Mouse (Mus musculus): ENCODE measurements around the gene Ncor2. TPM values are rescaled to one million over a fixed set of nuclear protein-coding genes. Genes with fewer than 3 reads are reported as not detected.

Ncor2 gene
- polyA plus RNA-seq, 1 experiment from 2014 or later, result 27.5 TPM

- ATAC-seq (replicated peaks; ENCODE audit: low FRiP score, low TSS enrichment, low read depth) (no peak), DNase-seq (ENCODE audit: low spot score) (no peak)
- Histone ChIP-seq H3K36me3 (ENCODE audit: control insufficient read depth, insufficient read depth, low read length) (no peaks in the 10 kb centered on the region), H3K4me2 (ENCODE audit: low read length) (peak overlapping the region; percentile 87), H3K4me3 (ENCODE audit: low read depth, low read length) (peak overlapping the region; percentile 85), H3K27ac (ENCODE audit: low read depth) (no peak overlapping the region), H3K4me1 (replicated peaks; ENCODE audit: control insufficient read depth, insufficient read depth, low read length) (peaks cover 67% of the 10 kb centered on the region), H3K9ac (ENCODE audit: low read length) (no peak overlapping the region), H3K9me3 (ENCODE audit: control insufficient read depth, low read length) (no peaks in the 10 kb centered on the region), H3K27me3 (replicated peaks; ENCODE audit: control insufficient read depth, insufficient read depth, low read length) (no peaks in the 10 kb centered on the region)
- WGBS, result 35% methylated on average over 5 of the region's 5 CpGs
Observed at GRCm38 (mm10) chr5:125176370-125176766, 2.7 kb downstream of the Ncor2 start.

GRCm38 (mm10) chr5:125175673-125176369, 3.2 kb downstream of the Ncor2 start:
- Histone ChIP-seq H3K9ac (ENCODE audit: low read length) (no peak overlapping the region), H3K4me3 (ENCODE audit: low read depth, low read length) (no peak overlapping the region), H3K4me2 (ENCODE audit: low read length) (no peak overlapping the region), H3K9me3 (ENCODE audit: control insufficient read depth, low read length) (no peaks in the 10 kb centered on the region), H3K36me3 (ENCODE audit: control insufficient read depth, insufficient read depth, low read length) (no peaks in the 10 kb centered on the region), H3K27ac (ENCODE audit: low read depth) (no peak overlapping the region), H3K27me3 (replicated peaks; ENCODE audit: control insufficient read depth, insufficient read depth, low read length) (no peaks in the 10 kb centered on the region), H3K4me1 (replicated peaks; ENCODE audit: control insufficient read depth, insufficient read depth, low read length) (peaks cover 72% of the 10 kb centered on the region)
- ATAC-seq (replicated peaks; ENCODE audit: low FRiP score, low TSS enrichment, low read depth), result no peak
- DNase-seq (ENCODE audit: low spot score), result no peak
- 73% methylated on average over 8 of the region's 9 CpGs for WGBS

- 64% methylated on average over 13 of the region's 13 CpGs for WGBS
- Histone ChIP-seq H3K4me1 (replicated peaks; ENCODE audit: control insufficient read depth, insufficient read depth, low read length) (peaks cover 72% of the 10 kb centered on the region), H3K4me3 (ENCODE audit: low read depth, low read length) (no peak overlapping the region), H3K36me3 (ENCODE audit: control insufficient read depth, insufficient read depth, low read length) (no peaks in the 10 kb centered on the region), H3K27me3 (replicated peaks; ENCODE audit: control insufficient read depth, insufficient read depth, low read length) (no peaks in the 10 kb centered on the region), H3K4me2 (ENCODE audit: low read length) (no peak overlapping the region), H3K27ac (ENCODE audit: low read depth) (no peak overlapping the region), H3K9me3 (ENCODE audit: control insufficient read depth, low read length) (no peaks in the 10 kb centered on the region), H3K9ac (ENCODE audit: low read length) (no peak overlapping the region)
- DNase-seq (ENCODE audit: low spot score) (no peak), ATAC-seq (replicated peaks; ENCODE audit: low FRiP score, low TSS enrichment, low read depth) (no peak)
Observed at GRCm38 (mm10) chr5:125174726-125175672, 4.0 kb downstream of the Ncor2 start.

- Histone ChIP-seq H3K27me3 (replicated peaks; ENCODE audit: control insufficient read depth, insufficient read depth, low read length) (no peaks in the 10 kb centered on the region), H3K4me1 (replicated peaks; ENCODE audit: control insufficient read depth, insufficient read depth, low read length) (peaks cover 69% of the 10 kb centered on the region), H3K9me3 (ENCODE audit: control insufficient read depth, low read length) (no peaks in the 10 kb centered on the region), H3K36me3 (ENCODE audit: control insufficient read depth, insufficient read depth, low read length) (no peaks in the 10 kb centered on the region), H3K4me2 (ENCODE audit: low read length) (no peak overlapping the region), H3K9ac (ENCODE audit: low read length) (no peak overlapping the region), H3K27ac (ENCODE audit: low read depth) (no peak overlapping the region), H3K4me3 (ENCODE audit: low read depth, low read length) (no peak overlapping the region)
- DNase-seq (ENCODE audit: low spot score) (no peak), ATAC-seq (replicated peaks; ENCODE audit: low FRiP score, low TSS enrichment, low read depth) (no peak)
- 95% methylated on average over 1 of the region's 1 CpGs for WGBS
Observed at GRCm38 (mm10) chr5:125173868-125174267, 5.2 kb downstream of the Ncor2 start.

GRCm38 (mm10) chr5:125172831-125173615, 6.0 kb downstream of the Ncor2 start:
- H3K4me2 ChIP-seq (ENCODE audit: low read length), result no peak overlapping the region
- H3K36me3 ChIP-seq (ENCODE audit: control insufficient read depth, insufficient read depth, low read length), result no peaks in the 10 kb centered on the region
- no peaks in the 10 kb centered on the region for H3K9me3 ChIP-seq (ENCODE audit: control insufficient read depth, low read length)
- no peaks in the 10 kb centered on the region for H3K27me3 ChIP-seq (replicated peaks; ENCODE audit: control insufficient read depth, insufficient read depth, low read length)
- WGBS, result 50% methylated on average over 12 of the region's 12 CpGs
- peaks cover 69% of the 10 kb centered on the region for H3K4me1 ChIP-seq (replicated peaks; ENCODE audit: control insufficient read depth, insufficient read depth, low read length)
- no peak overlapping the region for H3K27ac ChIP-seq (ENCODE audit: low read depth)
- DNase-seq (ENCODE audit: low spot score), result no peak
- no peak overlapping the region for H3K9ac ChIP-seq (ENCODE audit: low read length)
- no peak for ATAC-seq (replicated peaks; ENCODE audit: low FRiP score, low TSS enrichment, low read depth)
- H3K4me3 ChIP-seq (ENCODE audit: low read depth, low read length), result no peak overlapping the region

GRCm38 (mm10) chr5:125171259-125171658, 7.8 kb downstream of the Ncor2 start:
- DNase-seq (ENCODE audit: low spot score), result no peak
- no peak overlapping the region for H3K4me2 ChIP-seq (ENCODE audit: low read length)
- no peaks in the 10 kb centered on the region for H3K9me3 ChIP-seq (ENCODE audit: control insufficient read depth, low read length)
- WGBS, result 55% methylated on average over 6 of the region's 6 CpGs
- ATAC-seq (replicated peaks; ENCODE audit: low FRiP score, low TSS enrichment, low read depth), result no peak
- no peak overlapping the region for H3K27ac ChIP-seq (ENCODE audit: low read depth)
- H3K9ac ChIP-seq (ENCODE audit: low read length), result no peak overlapping the region
- H3K36me3 ChIP-seq (ENCODE audit: control insufficient read depth, insufficient read depth, low read length), result no peaks in the 10 kb centered on the region
- H3K4me1 ChIP-seq (replicated peaks; ENCODE audit: control insufficient read depth, insufficient read depth, low read length), result peaks cover 63% of the 10 kb centered on the region
- H3K27me3 ChIP-seq (replicated peaks; ENCODE audit: control insufficient read depth, insufficient read depth, low read length), result no peaks in the 10 kb centered on the region
- H3K4me3 ChIP-seq (ENCODE audit: low read depth, low read length), result no peak overlapping the region

- DNase-seq (ENCODE audit: low spot score) (no peak), ATAC-seq (replicated peaks; ENCODE audit: low FRiP score, low TSS enrichment, low read depth) (no peak)
- Histone ChIP-seq H3K27ac (ENCODE audit: low read depth) (no peak overlapping the region), H3K4me3 (ENCODE audit: low read depth, low read length) (no peak overlapping the region), H3K4me2 (ENCODE audit: low read length) (no peak overlapping the region), H3K4me1 (replicated peaks; ENCODE audit: control insufficient read depth, insufficient read depth, low read length) (peaks cover 64% of the 10 kb centered on the region), H3K9ac (ENCODE audit: low read length) (no peak overlapping the region), H3K36me3 (ENCODE audit: control insufficient read depth, insufficient read depth, low read length) (no peaks in the 10 kb centered on the region), H3K27me3 (replicated peaks; ENCODE audit: control insufficient read depth, insufficient read depth, low read length) (no peaks in the 10 kb centered on the region), H3K9me3 (ENCODE audit: control insufficient read depth, low read length) (no peaks in the 10 kb centered on the region)
- WGBS, result 80% methylated on average over 11 of the region's 11 CpGs
Observed at GRCm38 (mm10) chr5:125170107-125170842, 8.7 kb downstream of the Ncor2 start.

- 82% methylated on average over 7 of the region's 7 CpGs for WGBS
- peaks cover 69% of the 10 kb centered on the region for H3K4me1 ChIP-seq (replicated peaks; ENCODE audit: control insufficient read depth, insufficient read depth, low read length)
Observed at GRCm38 (mm10) chr5:125168101-125168500, 10.9 kb downstream of the Ncor2 start.

More at GRCm38 (mm10) chr5:125168101-125168500, 10.9 kb downstream of the Ncor2 start:
- H3K9me3 ChIP-seq (ENCODE audit: control insufficient read depth, low read length), result no peaks in the 10 kb centered on the region
- no peak overlapping the region for H3K4me2 ChIP-seq (ENCODE audit: low read length)
- no peak overlapping the region for H3K9ac ChIP-seq (ENCODE audit: low read length)
- H3K27me3 ChIP-seq (replicated peaks; ENCODE audit: control insufficient read depth, insufficient read depth, low read length), result no peaks in the 10 kb centered on the region
- DNase-seq (ENCODE audit: low spot score) (no peak), ATAC-seq (replicated peaks; ENCODE audit: low FRiP score, low TSS enrichment, low read depth) (no peak)
- no peak overlapping the region for H3K27ac ChIP-seq (ENCODE audit: low read depth)
- no peaks in the 10 kb centered on the region for H3K36me3 ChIP-seq (ENCODE audit: control insufficient read depth, insufficient read depth, low read length)
- H3K4me3 ChIP-seq (ENCODE audit: low read depth, low read length), result no peak overlapping the region
